Mouse (Mus musculus) midbrain, embryonic 16.5 days (tissue): ENCODE results near the gene B3galt4. TPM values are rescaled to one million over a fixed set of nuclear protein-coding genes. Genes with fewer than 3 reads are reported as not detected.
A peak's percentile ranks its signal among the peaks of the same experiment; 100 is the strongest.
"Not testable (repeated sequence)": the region's sequence is repeated elsewhere in the genome, so short reads cannot be mapped to it uniquely, and the experiment has no call there.

Source experiments
- ATAC-seq: fragments of 200-750 bp; cut with Nextera tagmentation; 2 replicates; pipeline ENCODE4 v1.8.0; 2017; ENCODE audit warnings: moderate TSS enrichment
- H3K27ac ChIP-seq: fragments of 300-500 bp; sonication (generic); 2 replicates; pipeline ENCODE4 v1.5.1; 2014; ENCODE audit warnings: mild to moderate bottlenecking, low read length, mixed read lengths
- H3K27me3 ChIP-seq: fragments of 300-500 bp; sonication (generic); 2 replicates; pipeline ENCODE4 v1.6.1; 2014; ENCODE audit warnings: low read depth, low read length, mixed read lengths; ENCODE audit not compliant: control insufficient read depth, insufficient read depth
- H3K36me3 ChIP-seq: fragments of 300-500 bp; sonication (generic); 2 replicates; pipeline ENCODE4 v1.6.1; 2014; ENCODE audit warnings: mild to moderate bottlenecking, low read length, moderate library complexity, mixed read lengths; ENCODE audit not compliant: control insufficient read depth, insufficient read depth
- H3K4me1 ChIP-seq: fragments of 300-500 bp; sonication (generic); 2 replicates; pipeline ENCODE4 v1.6.1; 2014; ENCODE audit warnings: mild to moderate bottlenecking, low read length, mixed read lengths; ENCODE audit not compliant: control insufficient read depth, insufficient read depth
- H3K4me2 ChIP-seq: fragments of 300-500 bp; sonication (generic); 2 replicates; pipeline ENCODE4 v1.6.1; 2014; ENCODE audit warnings: mild to moderate bottlenecking, low read length, mixed read lengths
- H3K4me3 ChIP-seq: fragments of 300-500 bp; sonication (generic); 2 replicates; pipeline ENCODE4 v1.5.1; 2014; ENCODE audit warnings: low read depth, mild to moderate bottlenecking, low read length, moderate library complexity, mixed read lengths
- H3K9ac ChIP-seq: fragments of 300-500 bp; sonication (generic); 2 replicates; pipeline ENCODE4 v1.6.1; 2014; ENCODE audit warnings: low read depth, low read length, mixed read lengths
- H3K9me3 ChIP-seq: fragments of 300-500 bp; sonication (generic); replicated peaks from 2 replicates; pipeline ENCODE4 v1.6.1; 2014; ENCODE audit warnings: mild to moderate bottlenecking, low read length, mixed read lengths; ENCODE audit not compliant: control insufficient read depth, poor library complexity, severe bottlenecking
- WGBS: fragments of 180-500 bp; shearing (Covaris S2); extraction: QIAGEN DNeasy Blood & Tissue Kit; methylation state at CpG from one replicate; pipeline ENCODE4 v1.1.7; 2014; 5-methylcytosine and 5-hydroxymethylcytosine counted together
- polyA plus RNA-seq: library from polyadenylated mRNA; unstranded; fragments of >200 nt; fragmentation: Nextera tagmentation; extraction: Ambion mirVana; gene quantifications from 2 replicates; pipeline ENCODE4 v1.2.1, GENCODE M21; 2015

B3galt4 gene
- polyA plus RNA-seq: 15.2 and 16.6 TPM in 2 replicates

DNA sequence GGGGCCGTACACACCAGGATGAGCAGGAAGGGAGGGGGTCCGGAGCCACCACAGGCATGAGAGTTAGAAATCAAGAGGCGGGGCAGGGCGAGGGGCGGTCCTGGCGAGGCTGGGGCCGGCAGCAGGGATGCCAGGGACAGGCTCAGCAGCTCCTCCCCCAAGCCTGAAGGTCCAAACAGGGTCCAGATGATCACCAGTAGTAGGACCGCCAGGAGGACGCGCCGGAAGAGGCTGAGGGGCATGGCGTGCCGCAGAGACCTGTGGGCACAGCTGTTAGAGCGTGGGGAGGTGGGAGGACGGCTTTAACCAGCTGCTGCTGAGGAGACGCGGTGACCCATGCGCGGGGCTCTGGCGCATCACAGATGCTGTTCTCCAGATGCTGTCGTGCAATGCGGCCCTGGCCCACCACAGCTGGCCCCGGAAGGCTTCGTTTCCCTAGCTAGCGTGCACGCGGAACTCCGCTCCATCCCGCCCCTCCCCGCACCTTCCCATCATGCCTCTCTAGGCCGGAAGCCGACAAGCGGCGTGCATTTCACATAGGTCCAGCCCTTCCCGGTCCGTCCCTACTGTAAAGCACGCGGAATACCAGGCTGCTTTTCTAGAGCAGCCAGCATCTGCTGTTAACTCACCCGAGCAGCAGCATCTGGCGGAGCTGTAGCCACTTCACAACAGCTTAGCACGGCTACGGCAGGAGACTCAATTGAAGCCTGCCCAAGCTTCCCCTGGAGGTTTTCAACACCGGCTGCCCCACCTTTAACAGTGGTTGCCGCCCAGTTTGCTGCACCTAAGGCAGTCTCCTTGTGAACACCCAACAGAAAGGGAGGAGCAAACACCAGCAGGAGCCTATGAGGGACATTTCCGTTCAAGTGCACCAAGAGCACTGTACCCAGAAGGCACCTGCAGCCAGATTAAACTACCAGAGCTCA is at the start of gene B3galt4:
Gene B3galt4 (minus strand): TSS at position 468 of the 926 bp plus-strand sequence.
- Histone ChIP-seq H3K9ac (peak within 1 kb of the TSS; percentile 84), H3K4me2 (peak within 1 kb of the TSS; percentile 94), H3K4me1 (peaks cover 49% of the 10 kb centered on the region), H3K36me3 (peaks cover 16% of the 10 kb centered on the region; the same call in 1 of the 2 replicates), H3K27ac (peak within 1 kb of the TSS; percentile 89), H3K9me3 (no peaks in the 10 kb centered on the region), H3K27me3 (no peaks in the 10 kb centered on the region), H3K4me3 (peak within 1 kb of the TSS; percentile 60)
- ATAC-seq: peak; percentile 79
- WGBS: 1% methylated on average over 45 of the region's 45 CpGs

DNA sequence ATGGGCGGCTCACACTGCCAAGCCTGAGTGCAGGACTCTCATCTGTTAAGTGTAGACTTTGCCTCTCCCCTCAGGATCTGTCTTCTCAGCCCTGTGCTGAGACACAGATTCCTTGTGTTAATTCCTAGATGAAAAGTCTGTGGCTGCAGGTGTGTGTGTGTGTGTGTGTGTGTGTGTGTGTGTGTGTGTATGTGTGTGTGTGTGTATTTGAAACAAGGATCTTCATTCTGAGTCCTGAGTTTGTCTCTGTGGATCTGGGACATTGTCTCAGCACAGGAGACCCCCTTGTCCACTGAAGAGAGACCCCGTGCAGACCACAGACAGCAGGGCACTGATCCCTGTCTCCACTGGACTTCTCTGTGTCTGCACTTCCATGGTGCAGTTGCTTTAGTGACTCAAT is 49.5 kb upstream of the B3galt4 start:
- not testable (repeated sequence) for H3K9me3 ChIP-seq, H3K4me2 ChIP-seq, H3K36me3 ChIP-seq, ATAC-seq, H3K4me1 ChIP-seq, H3K27ac ChIP-seq, H3K9ac ChIP-seq, H3K4me3 ChIP-seq
- peaks cover 13% of the 10 kb centered on the region; the same call in 1 of the 2 replicates for H3K27me3 ChIP-seq
- WGBS: 57% methylated on average over 2 of the region's 2 CpGs

DNA sequence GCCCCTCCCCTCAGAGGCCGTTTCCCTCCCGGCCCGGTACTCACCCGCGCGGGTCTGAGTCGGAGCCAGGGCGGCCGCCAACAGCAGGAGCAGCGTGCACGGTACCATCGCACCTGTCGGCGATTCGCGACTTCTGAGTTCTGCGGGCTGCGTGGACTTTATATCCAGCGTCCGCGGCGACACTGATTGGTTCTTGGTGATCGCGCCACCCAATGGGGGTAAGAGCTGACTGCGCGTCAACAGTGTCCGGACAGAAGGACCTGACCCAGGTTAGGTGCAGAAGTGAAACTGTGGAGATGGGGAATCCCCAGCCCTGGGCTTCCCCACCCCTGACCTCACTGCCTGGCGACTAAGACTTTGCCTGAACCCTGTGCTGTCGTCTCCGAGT is 48.9 kb upstream of the B3galt4 start, which contains the start of gene H2-K1:
Gene H2-K1 (minus strand): TSS at position 198 of the 388 bp plus-strand sequence.
- Histone ChIP-seq H3K4me1 (peaks cover 4% of the 10 kb centered on the region; the same call in 1 of the 2 replicates), H3K27me3 (peaks cover 13% of the 10 kb centered on the region; the same call in 1 of the 2 replicates), H3K36me3 (no peaks in the 10 kb centered on the region), H3K27ac (no peak within 1 kb of the TSS), H3K9me3 (no peaks in the 10 kb centered on the region), H3K4me2 (peak within 1 kb of the TSS; percentile 67), H3K4me3 (peak within 1 kb of the TSS; percentile 45), H3K9ac (peak within 1 kb of the TSS; percentile 57)
- WGBS: under 1% methylated on average over 28 of the region's 30 CpGs
- peak; percentile 73; the same call in 1 of the 2 replicates for ATAC-seq

- H3K27me3 ChIP-seq: peaks cover 13% of the 10 kb centered on the region; the same call in 1 of the 2 replicates
- H3K4me2 ChIP-seq: peak overlapping the region; percentile 67
- H3K9me3 ChIP-seq: no peaks in the 10 kb centered on the region
- ATAC-seq: peak; percentile 21; the same call in 1 of the 2 replicates
- H3K9ac ChIP-seq: peak overlapping the region; percentile 57
- H3K36me3 ChIP-seq: no peaks in the 10 kb centered on the region
- H3K4me3 ChIP-seq: peak overlapping the region; percentile 45
- WGBS: 1% methylated on average over 72 of the region's 87 CpGs
- peaks cover 4% of the 10 kb centered on the region; the same call in 1 of the 2 replicates for H3K4me1 ChIP-seq
- no peak overlapping the region for H3K27ac ChIP-seq
Observed at GRCm38 (mm10) chr17:33999341-34000149, 48.3 kb upstream of the B3galt4 start.

DNA sequence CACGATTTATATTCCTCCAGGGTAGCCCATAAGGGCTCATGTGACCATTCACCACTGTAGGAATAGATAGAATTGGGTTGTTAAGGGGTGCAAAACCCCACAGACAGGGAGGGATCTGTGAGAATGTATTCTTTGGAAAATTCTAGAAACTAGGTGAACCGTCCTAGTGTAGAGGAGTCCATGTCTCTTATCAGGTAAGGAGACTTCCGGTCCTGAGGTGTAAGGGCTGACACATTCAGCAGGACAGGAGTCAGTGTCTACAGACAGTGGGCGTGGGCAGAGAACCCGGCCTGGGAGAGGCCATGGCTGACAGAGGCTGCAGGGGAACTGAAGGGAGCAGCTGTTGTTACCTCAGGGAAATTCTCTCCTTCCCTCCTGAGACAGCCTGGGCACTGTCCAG is 47.4 kb upstream of the B3galt4 start:
- H3K27ac ChIP-seq, H3K36me3 ChIP-seq, H3K4me3 ChIP-seq, H3K9me3 ChIP-seq, H3K4me1 ChIP-seq, ATAC-seq, H3K9ac ChIP-seq, H3K4me2 ChIP-seq: not testable (repeated sequence)
- WGBS: 67% methylated on average over 5 of the region's 5 CpGs
- H3K27me3 ChIP-seq: peaks cover 13% of the 10 kb centered on the region; the same call in 1 of the 2 replicates

DNA sequence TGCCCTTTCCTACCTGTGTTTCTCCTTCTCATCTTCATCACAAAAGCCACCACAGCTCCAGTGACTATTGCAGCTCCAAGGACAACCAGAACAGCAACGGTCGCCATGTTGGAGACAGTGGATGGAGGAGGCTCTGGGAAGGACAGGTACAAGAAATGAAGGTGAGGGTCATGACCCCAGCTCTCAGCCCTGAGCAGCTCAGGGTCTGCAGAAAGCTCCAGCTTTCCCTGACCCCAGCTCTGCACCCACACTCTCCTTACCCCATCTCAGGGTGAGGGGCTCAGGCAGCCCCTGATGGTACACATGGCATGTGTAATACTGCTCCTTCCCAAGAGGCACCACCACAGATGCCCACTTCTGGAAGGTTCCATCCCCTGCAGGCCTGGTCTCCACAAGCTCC is 45.7 kb upstream of the B3galt4 start:
- peaks cover 13% of the 10 kb centered on the region; the same call in 1 of the 2 replicates for H3K27me3 ChIP-seq
- H3K4me1 ChIP-seq, H3K9me3 ChIP-seq, H3K4me2 ChIP-seq, ATAC-seq, H3K4me3 ChIP-seq, H3K27ac ChIP-seq, H3K36me3 ChIP-seq, H3K9ac ChIP-seq: not testable (repeated sequence)
- WGBS: 94% methylated on average over 2 of the region's 2 CpGs

GRCm38 (mm10) chr17:33995651-33996050 is 44.4 kb upstream of the B3galt4 start:
- no peak overlapping the region for H3K27ac ChIP-seq
- peaks cover 4% of the 10 kb centered on the region; the same call in 1 of the 2 replicates for H3K4me1 ChIP-seq
- H3K4me3 ChIP-seq: no peak overlapping the region
- H3K9ac ChIP-seq: no peak overlapping the region
- H3K36me3 ChIP-seq: no peaks in the 10 kb centered on the region
- peaks cover 13% of the 10 kb centered on the region; the same call in 1 of the 2 replicates for H3K27me3 ChIP-seq
- ATAC-seq: no peak
- WGBS: 77% methylated on average over 3 of the region's 3 CpGs
- no peak overlapping the region for H3K4me2 ChIP-seq
- no peaks in the 10 kb centered on the region for H3K9me3 ChIP-seq

DNA sequence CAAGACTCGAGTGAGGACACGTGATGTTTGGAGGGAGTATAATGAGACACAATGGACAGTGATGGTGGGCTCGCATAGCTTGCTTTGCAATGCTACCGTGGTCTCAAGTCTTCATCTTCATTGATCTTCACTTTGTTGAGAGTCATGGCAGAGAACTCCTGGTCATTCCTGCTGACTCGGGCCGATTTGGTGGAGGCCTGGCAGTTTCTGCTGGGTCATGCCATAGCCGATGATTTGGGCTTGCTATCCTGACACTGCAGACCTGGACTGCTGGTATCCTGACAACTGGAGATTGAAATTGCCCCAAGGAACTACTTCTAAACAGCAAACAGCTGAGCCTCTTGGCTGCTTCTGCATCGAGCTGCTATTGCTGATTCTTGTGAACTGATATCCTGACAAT is 43.7 kb upstream of the B3galt4 start:
- no peak for ATAC-seq
- H3K4me2 ChIP-seq: no peak overlapping the region
- no peaks in the 10 kb centered on the region for H3K9me3 ChIP-seq
- WGBS: 94% methylated on average over 8 of the region's 8 CpGs
- H3K27me3 ChIP-seq: peaks cover 8% of the 10 kb centered on the region; the same call in 1 of the 2 replicates
- H3K4me3 ChIP-seq: no peak overlapping the region
- no peak overlapping the region for H3K27ac ChIP-seq
- H3K9ac ChIP-seq: no peak overlapping the region
- H3K4me1 ChIP-seq: peaks cover 4% of the 10 kb centered on the region; the same call in 1 of the 2 replicates
- no peaks in the 10 kb centered on the region for H3K36me3 ChIP-seq
